Mouse (Mus musculus) stomach, postnatal 0 days (tissue): ENCODE data around the gene 2310022A10Rik.

ENCODE experiments used
- CTCF ChIP-seq: IDR thresholded peaks from 2 replicates; pipeline ENCODE4 v1.5.1; 2016; ENCODE audit warnings: antibody characterized with exemption, low read depth, mild to moderate bottlenecking, moderate library complexity
- EP300 ChIP-seq: optimal IDR thresholded peaks from 2 replicates; pipeline ENCODE3; 2016; ENCODE audit warnings: antibody characterized with exemption

GRCm38 (mm10) chr7:27543065-27543464 is 10.0 kb upstream of the 2310022A10Rik start:
- TF ChIP-seq CTCF, result no peak
- no peak for TF ChIP-seq EP300
